Mouse (Mus musculus): ENCODE measurements around the gene Fhod1.

The Fhod1 gene

DNA sequence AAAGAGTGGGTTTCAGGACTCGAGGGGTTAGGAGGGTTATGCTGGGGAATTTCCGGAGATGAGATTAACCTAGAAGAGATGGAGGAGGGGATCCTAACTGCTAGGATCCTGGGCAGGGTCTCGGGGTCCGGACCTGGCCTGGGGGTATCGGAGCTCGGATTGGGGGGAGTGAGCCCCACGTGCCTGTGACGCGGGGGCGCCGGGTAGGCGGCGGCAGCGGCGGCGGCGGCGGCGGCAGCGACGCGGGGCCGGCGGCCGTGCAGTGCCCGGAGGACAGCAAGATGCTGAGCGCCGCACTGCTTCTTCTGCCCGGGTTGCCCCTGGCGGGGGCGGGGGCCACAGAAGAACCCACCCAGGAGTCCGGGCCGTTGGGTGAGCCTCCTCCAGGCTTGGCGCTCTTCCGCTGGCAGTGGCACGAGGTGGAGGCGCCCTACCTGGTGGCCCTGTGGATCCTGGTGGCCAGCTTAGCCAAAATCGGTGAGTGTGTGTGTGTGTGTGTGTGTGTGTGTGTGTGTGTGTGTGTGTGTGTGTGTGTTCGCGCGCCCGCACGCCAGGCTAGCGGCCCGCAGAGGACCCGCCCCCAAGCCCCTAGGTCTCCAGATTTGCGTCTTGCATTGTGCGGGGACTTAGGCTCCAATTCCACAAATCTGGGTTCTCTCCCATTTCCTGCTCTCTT, 1.5 kb upstream of the Fhod1 start:
- peak; percentile 67 for DNase-seq (ENCODE audit: low read depth)

DNA sequence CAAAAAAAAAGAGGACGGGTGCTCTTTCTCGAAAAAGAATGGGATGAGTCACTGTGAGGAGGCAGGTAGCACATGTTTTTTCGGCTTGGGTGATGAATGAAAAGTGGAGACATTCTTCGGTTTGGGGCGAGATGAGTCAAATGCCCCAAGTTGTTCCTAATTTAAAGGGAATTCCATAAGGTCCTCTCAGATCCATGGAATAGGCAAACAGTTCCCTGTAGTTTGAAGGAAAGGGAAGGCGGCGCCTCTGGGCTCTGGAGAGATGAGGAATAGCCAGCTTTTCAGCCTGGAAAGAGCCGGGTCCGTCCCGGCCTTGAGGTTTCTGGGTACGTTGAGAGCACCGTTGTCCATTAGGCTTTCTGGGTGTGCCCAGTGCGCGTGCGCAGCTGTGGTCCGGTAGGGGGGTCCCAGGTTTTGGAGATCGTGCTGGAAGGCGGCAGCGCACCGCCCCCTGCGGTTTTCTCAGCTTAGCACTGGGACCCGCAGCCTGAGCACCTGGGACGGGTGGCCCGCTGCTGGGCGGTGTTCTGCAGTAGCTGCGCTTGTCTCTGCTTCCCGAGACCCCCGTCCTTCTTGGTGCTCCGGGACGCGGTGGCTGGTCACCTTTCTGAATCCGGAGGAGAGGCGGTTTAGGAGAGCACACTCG, 820 bp upstream of the Fhod1 start, which contains the start of gene Slc9a5:
Slc9a5 (plus strand) TSS at position 394 of the 646 bp plus-strand sequence.
- DNase-seq (ENCODE audit: low read depth): no peak

DNA sequence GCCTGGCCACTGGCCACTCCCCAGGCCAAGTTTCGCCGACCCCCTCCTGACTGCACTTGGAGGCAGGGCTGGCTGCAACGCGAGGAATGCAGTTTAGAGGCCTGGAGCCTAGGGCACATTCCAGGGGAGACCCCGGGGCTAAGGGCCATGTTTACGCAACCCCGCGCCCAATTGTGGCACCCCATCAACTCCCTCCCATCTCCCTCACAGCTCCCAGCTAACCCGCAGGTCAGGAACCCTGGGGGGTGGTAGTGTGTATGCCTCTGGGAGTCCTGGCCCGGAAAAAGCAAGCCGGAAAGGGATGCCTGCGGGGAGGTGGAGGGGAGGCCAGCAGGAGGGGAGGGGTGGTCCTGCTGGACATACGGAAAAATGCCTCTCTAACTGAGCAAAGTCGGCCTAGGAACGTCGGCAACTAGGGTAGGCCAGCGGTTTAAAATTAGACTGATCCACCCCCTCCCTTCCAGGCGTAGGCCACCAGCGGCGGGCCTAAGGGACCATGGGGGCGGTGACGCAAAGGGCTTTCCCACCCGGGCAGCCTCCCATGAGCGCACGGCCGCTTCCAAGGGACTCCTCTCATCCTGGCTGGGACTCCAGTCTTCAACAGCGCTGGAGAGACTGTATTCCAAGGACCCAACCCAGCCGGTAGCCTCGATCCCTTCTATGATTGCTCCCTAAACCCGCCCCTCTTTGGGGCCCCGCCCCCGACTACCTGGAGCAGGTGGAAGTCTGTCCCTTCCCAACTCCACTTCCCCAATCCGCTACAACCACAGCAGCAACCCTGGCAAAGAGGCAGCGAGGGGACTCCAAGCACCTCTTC, 934 bp downstream of the Fhod1 start:
- no peak for DNase-seq (ENCODE audit: low read depth)

DNA sequence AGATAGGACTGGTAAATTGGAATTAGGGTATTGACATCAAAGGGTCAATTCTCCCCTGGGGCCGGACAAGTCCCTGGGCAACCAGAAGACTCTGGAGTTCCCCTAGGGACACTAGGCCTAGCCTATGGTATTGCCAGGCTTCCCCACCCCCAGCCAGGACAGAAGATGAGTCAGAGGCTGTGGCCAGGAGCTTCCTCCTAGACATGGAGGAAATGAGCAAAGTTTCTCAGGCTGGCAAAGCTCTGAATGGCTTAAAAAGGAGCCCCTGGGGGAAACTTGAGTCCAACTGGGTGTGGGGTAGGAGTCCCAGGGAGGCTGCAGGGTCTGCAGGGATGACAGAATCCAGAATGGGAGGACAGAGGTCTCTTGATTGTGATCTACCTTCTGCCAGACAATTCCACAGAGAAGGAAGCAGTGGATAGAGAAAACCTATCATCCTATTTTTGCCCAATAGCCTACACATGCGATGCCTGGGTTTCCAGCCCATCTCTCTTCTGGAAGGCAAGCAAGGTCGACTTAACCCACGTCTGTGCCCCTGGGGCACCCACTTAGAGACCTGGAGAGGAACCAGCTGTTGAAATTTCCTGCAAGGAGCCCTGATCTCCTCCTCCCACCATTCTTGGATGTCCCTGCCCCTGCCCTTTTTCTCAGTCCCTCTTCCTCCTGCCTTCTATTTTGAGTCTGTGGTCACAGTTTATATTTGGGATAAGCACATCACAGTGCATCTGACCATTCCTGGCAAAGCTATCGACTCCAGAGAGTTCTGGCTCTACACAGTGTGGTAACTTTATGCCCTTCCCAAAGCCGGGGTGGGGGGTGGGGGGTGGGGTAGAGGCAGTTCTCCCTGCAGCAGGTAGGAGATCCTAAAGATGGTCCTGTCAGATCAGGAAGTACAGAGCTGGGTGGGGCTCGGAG, 2.4 kb downstream of the Fhod1 start:
- DNase-seq (ENCODE audit: low read depth): peak; percentile 19

DNA sequence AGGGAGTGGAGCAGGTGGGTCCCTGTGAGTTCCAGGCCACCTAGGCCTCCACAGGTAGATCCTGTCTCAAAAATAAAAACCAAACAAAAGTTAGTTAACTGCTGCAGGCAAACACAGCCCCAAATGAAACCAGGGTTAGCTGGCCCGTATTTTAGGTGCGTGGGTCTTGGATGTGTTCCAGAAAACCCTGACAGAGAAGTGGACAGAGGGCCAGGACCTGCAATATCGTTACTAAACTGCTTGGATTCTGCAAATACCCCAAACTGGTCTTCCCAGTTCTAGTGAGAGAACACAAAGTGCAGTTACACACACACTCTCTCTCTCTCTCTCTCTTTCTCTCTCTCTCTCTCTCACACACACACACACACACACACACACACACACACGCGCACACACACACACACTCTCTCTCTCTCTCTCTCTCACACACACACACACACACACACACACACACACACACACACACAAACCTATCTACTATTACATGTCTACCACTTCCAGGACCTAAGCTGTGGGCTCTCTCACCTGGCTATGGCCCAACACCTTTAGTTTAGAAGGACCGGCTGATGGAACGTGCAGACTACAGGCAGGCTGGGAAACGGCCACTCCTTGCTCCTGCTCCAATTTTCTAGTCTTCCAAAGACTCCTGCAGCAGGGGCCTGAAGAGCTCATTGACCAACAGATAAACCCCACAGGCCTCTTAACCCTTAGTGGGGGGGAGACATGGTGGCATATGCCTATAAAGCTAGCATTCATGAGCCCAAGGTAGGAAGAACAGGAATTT, 3.8 kb downstream of the Fhod1 start:
- DNase-seq (ENCODE audit: low read depth): no peak

DNA sequence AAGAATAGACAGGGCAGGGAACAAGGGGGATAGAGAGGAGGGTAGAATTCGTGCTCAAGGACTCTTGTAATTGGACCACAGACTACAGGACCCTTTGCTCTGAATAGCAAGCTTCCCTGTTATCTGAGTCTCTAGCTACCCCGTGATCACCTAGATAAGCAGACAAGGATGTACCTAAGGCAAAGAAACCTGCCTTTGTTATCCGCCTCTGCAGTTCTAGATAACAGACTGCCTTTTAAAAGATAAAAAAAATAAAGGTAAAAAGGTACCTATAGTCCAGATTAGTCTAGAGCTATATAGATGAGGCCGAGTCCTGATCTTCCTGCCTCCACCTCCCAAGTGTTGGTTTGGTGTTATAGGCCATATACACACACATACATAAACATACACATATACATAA, 5.0 kb downstream of the Fhod1 start:
- no peak for DNase-seq (ENCODE audit: low read depth)

DNA sequence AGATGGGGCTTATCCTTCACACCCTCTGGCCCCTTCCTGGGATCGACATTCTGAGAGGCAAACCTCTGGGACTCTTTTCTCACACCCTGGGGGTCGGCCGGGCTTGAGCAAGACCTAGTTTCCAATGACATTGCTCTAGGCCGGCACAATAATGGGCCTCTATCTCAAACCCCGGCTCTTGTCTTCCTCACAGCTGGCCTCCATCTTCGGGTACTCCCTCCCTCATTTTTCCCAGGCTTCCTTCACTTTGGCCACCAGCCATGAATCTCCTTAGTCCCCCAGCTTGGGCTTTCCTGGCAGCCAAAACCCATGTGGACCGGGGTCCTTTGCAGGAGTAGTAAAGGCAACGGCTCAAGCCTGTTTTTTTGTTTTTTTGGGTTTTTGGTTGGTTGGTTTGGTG, 6.4 kb downstream of the Fhod1 start:
- no peak for DNase-seq (ENCODE audit: low read depth)

DNA sequence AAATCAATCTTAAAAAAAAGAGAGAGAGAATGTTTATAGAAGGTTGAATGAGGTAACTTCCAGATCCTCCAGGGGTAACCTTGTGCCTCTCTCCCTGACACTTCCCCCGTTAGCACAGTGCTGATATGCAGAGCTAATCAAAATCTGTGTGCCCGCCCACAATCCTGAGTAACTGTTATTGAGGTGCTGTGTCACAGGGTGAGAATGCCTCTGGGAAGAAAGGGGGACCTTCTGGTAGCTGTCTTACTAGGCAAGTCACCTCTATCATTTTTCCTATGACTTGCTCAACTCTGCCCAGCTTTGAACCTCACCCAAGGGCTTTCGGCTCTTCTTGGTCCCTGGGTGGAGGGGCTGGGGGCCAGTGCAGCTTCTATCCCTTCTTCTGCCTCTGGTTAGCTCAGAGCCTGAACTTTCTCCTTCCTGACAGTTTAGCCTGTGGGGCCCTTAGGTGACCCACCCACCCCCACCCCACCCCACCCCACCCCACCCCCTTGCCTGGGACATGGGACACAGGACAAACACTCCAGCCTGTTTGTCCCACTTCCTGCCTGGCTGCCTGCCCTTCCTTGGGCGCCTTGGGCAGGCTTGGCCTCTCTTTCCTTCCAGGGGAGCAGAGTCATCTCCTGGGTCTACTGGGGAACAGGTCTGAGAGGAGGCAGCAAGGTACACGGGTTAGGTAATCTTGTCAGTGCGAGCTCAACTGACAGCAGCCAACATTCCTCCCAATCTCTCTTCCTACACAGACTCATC, 7.7 kb downstream of the Fhod1 start:
- no peak for DNase-seq (ENCODE audit: low read depth)

DNA sequence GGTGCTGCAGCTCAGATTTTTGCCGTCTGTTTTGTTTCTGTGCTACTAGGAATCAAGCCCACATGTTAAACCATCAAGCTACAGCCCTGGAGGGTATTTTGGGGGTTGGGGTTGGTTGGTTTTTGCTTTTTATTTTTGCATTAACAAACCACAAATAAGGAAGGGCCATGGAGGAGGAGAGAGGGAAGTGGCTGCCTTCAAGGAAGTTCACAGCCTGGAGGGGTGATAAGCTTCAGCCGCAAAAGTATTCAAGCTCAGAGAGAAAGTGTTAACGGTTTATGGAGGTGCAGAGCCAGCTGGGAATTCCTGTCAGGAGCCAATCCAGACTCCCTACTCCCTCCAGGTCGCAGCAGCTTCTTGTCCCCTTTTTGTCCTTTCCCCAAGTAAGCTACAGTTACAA, 8.8 kb downstream of the Fhod1 start:
- no peak for DNase-seq (ENCODE audit: low read depth)

DNA sequence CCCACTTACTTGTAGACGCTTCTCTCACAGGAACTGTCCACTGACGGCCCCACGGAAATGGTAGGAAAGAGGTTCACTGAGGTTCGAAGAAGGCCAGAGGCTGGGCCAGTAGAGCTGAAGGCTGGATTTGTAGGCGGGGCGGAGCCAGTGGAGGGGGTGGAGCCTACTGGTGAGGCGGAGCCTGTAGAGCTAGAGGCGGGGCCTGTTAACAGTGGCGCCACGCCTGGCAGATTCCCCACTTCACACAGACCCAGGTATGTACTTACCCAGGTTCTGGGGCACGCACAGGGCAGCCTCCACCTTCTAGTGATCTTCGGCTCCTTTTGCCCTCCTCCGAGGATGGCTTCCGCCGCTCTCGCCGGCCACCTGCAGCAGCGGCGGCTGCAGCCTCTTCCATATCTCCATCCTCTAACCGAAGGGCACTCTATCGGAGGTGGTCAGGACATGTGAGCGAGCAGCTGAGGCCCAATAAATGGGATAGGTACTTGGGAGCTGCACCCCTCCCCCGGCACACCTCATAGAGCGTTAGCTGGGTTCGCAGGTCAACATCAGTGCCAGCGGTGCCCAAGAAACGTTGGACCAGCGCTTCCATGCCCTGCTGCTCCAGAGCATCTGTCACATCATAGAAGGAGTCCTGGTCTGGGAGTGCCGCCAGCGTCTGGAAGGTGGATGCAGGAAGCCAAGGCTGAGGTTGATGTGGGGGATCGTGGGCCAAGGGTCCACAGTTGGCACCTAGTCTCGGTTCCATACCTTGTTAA, 11.2 kb downstream of the Fhod1 start:
- DNase-seq (ENCODE audit: low read depth): no peak

DNA sequence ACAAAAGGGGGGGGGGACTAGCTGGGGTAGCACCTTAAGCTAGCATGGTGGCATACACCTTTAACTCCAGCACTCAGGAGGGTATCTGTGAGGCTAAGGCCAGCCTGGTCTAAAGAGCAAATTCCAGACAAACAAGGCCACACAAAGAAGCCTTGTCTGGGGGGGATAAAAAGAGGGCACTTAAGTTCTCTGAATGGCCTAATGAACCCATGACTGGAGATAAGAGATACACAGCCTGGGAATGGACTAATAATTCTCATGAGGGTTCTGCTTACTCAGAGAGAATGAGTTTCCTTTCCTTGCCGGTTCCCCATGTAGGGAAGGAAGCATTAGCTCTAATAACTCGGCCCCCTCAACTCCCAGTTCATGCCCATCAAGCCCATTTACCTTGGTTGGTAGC, 15.2 kb downstream of the Fhod1 start:
- DNase-seq (ENCODE audit: low read depth): no peak

DNA sequence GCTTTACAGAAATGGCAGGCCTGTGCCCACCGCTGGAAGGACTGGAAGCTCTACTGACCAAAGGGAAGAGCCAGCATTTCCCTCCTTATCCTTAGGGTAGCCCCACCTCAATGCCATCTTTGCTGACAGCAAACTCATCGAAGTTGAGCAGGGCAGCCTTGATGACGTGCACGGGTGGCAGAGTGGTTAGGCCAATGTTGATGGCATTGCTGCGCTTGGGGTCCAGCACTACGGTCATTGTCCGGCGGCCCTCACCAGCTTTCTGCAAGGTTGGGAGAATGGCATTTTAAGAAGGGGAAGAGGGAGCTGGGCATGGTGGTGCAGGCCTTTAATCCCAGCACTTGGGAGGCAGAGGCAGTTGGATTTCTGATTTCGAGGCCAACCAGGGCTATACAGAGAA, 15.8 kb downstream of the Fhod1 start:
- no peak for DNase-seq (ENCODE audit: low read depth)

DNA sequence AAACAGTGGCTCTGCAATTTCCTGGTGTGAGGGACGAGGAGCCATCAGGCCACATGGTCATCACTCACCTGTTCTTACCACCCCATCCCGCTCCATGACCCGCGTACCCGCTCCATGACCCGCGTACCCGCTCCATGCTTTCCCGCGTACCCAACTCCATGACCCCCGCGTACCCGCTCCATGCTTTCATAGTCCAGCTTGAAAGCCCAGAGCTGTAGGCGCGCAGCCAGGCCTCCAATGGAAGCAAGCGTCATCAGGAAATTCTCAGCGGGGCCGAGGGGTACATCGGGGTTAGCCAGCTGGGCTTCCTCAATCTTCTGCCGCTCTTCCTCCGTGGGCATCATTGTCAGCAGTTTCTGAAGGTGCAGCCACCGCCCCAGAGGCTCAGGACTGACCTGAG, 16.3 kb downstream of the Fhod1 start:
- no peak for DNase-seq (ENCODE audit: low read depth)

DNA sequence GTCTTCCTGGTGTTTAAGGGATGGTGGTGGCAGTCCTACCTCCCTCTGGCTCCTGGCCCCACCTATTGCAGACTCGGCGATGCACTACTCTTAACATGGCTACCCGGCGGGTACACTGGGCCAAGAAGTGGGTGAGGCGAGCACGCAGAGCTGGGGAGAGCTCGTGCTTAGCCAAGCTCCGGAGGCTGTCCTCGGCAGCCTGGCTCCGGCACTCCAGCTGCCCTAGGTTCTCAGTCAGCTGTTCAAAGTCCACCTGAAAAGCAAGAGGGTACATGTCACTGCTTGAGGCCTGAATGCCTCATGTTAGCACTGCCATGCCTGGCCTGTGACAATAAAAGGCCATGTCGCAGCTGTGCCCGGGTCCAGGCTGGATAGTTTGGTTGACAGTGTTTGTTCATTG, 17.4 kb downstream of the Fhod1 start:
- no peak for DNase-seq (ENCODE audit: low read depth)

DNA sequence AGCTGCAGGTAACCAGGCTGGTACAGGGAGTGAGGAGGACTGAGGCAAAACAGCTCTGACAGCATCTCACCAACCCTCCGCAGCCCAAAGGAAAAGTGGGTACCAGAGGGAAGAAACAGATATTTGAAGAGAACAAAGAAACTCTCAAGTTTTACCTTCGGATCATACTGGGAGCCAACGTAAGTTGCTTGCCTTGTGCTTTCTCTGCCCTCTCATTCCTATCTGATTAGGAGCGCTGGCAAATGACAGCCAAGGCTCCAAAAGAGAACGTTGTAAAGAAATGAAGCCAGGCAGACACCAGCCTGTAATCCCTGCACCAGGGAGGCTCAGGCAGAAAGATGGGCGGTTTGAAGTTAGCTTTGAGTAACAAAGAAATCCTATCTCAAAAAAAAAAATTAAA, 20.8 kb downstream of the Fhod1 start:
- no peak for DNase-seq (ENCODE audit: low read depth)

DNA sequence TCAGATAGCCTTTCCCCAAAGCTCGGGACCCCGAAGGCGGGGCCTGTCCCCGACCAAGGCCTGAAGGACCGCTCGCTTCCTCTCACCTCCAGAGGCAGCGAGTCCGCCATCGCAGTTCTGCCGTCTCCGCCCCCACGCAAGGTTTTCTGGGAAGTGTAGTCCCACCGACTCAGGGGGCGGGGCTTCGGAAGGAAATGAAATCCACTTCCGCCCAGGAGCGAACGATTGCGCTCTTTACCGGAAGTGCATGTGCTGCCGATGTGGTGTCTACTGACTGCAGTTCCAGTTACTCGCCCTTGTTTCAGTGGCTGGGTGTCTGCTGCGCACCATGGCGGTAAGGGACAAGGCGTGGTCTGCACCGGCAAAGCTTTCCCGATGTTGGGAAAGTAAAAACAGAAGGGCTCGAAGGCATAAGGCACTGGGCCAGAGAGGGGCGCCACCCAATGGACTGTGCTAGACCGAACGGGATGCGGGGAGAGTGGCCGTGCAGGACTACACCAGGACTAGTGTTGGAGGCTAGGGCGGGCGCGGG, 21.5 kb downstream of the Fhod1 start, which contains the start of the genes Lrrc29 and Tmem208:
Lrrc29 (minus strand) TSS at position 138 of the 532 bp plus-strand sequence.
Tmem208 (plus strand) TSS at position 214 of the 532 bp plus-strand sequence.
- peak; percentile 98 for DNase-seq (ENCODE audit: low read depth)

DNA sequence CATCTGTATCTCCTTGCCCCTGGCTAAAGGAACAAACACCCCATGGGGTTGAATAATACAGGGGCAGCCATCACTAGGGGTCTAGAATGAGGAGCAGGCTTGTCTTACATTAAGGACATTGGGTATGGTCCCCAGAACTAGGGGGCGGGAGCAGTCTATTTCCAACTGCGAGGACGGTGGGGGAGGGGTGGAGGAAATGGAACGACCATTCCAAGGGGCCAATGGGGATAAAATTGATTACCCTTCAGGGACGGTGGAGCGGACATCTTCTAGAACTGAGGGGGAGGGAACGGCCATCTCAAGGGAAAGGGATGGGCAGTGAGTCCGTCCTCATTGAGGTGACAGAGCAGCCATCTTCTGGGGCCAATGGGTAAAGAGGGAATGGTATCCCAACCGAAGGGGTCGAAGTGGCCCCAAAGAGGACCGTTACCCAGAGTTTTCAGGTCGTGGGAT, 22.1 kb downstream of the Fhod1 start:
- no peak for DNase-seq (ENCODE audit: low read depth)

DNA sequence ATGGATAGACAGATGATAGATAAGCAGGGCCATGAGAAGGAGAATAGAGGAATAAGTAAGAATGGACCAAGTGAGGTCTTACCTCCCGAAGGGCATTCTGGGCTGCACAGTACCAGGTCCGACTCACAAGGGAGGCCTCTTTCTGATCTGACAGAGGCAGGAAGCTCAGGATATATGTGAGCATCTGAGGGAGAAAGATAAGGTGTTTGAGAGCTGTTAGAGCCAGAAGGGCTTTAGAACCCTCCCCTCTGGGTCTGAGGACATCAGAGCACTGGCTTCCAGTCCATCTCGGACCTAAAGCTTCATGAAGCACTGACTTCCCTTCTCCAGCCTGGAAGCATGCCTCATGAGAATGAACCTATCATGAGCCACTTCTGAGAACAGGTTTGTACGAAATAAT, 24.6 kb downstream of the Fhod1 start:
- no peak for DNase-seq (ENCODE audit: low read depth)

DNA sequence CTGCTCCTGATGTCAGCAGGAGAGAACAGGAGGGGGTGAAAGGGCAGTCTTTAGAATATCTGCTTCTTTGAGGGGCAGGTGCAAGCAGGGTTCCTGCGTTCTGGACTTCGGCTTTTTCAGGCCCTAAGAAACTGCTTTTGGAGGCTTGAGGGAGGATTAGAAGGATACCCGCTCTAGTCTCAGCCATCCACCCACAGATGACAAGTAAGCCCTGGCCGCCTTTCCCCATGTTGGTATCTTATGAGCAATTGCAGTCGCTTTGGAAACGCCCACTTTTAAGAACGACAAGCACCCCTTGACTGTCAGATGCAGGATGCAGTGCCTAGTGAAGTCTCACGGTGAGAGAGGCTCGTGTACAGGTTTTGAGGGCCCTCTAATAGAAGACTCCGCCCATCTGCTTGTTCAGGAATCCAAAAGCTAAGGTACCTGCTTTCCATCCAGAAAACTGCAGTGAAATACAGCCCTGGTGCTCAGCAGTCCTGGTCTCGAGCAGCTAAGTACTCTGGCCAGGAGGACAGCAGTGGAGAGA, 29.0 kb downstream of the Fhod1 start:
- no peak for DNase-seq (ENCODE audit: low read depth)
